Mouse (Mus musculus): ENCODE measurements around the gene Mpnd.

Gene Mpnd

GRCm38 (mm10) chr17:56017848-56018247 lies 12.3 kb downstream of the Mpnd start:
- in situ Hi-C loops (cut with MboI, MseI): loop anchor here (10.0 kb wide), 1 partner anchor 53 kb away; no protein-coding TSS in a partner anchor

- in situ Hi-C loops (cut with MboI, MseI): loop anchor here (10.0 kb wide), 1 partner anchor 54 kb away; no protein-coding TSS in a partner anchor
These were observed 13.0 kb downstream of the Mpnd start for GRCm38 (mm10) chr17:56018347-56019131.

GRCm38 (mm10) chr17:56020400-56021084 lies 15.0 kb downstream of the Mpnd start:
- in situ Hi-C loops (cut with MboI, MseI): no loop called here

DNA sequence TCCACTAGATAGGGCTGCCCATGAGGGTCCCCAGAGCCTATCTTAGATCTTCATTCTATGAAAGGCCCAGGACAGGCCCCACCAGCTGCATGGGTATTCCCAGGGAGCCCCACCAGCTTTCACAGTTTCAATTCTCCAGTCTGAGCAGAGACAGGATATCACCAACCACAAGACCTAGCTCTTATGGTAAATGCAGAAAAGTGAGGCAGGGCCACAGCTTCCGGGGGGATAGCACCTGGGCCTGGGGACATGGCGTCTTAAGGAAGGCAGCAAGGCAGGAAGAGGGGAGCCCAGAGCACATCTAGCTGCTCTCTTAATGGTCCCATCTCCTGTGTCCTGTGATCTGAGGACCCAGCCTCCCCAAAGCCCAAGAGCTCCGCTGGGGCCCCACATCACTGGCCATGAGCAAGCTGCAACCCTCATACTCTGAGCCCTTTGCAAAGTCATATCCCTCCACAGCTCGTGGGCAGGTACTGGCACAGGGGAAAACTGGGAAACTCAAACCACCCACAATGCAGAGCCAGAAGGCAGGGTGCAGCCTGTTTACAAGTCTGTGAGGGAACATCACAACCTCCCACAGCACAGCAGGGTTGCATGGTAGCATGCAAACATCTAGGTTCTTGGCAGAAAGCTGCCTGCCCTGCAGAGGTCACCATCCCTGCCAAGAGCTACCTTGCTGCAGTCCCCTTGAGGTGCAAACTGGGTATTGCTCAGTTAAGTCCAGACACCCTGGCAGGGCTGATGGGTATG lies 15.8 kb downstream of the Mpnd start:
- in situ Hi-C loops (cut with MboI, MseI): no loop called here

DNA sequence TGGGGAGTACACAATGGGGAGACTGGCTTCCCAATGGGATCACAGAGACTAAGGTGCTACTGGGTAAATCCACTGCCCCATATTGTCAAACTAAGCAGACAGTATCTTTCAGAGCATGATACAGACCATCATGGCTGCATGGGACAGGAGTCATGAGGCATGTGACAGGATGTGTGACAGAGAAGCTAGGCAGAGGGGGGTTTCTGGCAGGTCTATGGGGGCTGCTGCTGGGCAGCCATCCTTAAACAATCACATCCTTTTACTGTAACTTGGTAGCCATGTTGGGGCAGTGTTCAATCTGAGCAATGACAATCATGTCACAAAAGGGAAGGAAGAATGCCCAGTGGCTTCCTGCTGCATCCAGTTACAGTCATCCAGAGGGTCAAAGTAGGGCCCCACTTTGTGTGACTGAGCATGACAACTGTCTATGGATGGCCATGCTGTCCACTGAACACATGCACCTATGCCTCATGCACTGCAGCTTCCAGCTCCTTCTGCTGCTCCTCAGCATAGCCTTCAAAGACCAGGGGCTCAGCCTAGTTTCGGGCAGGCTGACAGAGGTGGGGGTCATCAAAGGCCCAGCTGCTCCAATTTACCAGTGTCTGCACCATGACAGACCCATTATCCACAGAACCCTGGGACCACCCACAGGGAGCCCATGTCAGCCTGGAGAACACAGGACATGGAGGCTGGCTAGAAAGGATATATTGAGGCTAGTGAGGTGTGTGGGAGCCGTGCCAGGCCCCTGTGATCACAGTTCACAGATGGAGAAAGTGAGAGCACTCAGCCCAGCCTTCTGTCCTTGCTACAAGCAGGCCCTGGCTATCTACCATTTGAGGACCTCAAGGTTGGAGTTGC lies 16.8 kb downstream of the Mpnd start:
- in situ Hi-C loops (cut with MboI, MseI): no loop called here

- in situ Hi-C loops (cut with MboI, MseI): no loop called here
These were observed 17.4 kb downstream of the Mpnd start for GRCm38 (mm10) chr17:56022989-56023290.

DNA sequence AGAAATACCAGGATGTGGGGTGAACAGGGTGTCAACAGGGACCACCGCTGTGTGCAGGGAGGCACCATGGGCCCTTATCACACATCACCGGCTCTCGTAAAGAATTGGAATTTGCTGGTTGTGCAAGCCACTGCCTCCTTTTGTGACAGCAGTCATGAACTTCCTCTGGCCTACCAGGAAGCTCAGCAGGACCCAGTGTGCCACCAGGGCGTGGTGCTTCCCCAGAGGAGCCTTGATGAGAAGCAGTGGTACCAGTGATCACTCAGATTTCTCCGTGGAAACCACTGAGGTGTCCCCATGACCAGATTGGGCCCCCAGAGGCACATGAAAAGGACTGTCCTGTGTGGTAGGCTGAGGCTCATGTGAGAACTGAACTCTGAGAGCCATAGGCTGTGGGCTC lies 17.9 kb downstream of the Mpnd start:
- in situ Hi-C loops (cut with MboI, MseI): no loop called here

DNA sequence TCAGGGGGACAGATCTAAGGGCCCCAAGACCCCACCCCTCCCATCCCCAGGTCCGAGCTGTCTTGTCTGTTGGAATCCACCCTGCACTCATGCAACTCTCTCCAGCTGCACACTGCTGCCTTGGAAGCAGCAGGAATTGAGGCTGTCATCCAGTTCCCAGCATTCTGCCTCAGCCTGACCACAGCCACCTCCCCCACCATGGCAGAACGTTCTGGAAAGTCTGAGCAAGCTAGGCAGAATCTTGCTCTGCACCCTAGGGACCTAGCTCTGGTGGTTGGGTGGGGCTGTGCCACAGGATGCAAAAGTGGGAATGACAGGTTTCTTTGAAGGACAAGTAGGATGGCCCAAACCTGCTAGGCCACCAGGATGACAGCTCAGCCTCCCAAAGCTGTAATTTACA lies 19.0 kb downstream of the Mpnd start:
- in situ Hi-C loops (cut with MboI, MseI): no loop called here

DNA sequence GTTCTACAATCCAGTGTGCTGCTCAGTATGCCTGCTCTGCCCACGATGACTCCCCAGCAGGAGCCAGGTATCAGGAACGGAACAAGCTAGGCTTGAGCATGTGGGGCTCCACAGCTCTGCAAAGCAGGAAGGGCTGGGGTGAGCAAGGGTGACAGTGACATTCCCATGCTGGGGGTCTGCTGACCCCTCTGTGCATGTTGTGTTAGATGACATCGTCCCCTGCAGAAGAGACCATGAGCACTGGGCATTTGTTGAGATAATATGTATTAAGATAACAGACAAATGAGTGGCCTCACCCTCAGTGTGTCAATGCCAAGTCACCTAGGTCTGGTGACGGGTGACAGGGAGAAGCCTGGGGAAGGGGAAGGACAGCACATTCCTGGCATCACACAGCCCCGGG lies 19.4 kb downstream of the Mpnd start:
- in situ Hi-C loops (cut with MboI, MseI): no loop called here

DNA sequence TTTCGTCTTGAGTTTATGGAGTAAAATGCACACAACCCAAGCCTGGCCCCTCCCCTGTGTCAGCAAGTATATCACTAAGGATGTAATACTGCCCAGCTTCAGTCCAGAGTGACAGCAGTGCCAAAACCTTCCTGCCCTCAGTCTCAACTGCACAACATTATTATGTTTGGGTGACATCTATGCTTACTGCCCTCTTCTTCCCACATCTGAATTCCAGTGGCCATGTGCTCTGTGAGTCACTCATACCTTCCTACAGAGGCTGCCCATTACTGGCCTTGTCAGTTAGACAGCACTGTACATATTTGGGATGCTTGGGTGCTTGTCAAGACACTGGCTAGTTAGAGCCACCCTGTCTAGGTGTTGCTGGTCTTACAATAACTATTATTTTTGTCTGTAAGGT lies 20.8 kb downstream of the Mpnd start:
- in situ Hi-C loops (cut with MboI, MseI): no loop called here

DNA sequence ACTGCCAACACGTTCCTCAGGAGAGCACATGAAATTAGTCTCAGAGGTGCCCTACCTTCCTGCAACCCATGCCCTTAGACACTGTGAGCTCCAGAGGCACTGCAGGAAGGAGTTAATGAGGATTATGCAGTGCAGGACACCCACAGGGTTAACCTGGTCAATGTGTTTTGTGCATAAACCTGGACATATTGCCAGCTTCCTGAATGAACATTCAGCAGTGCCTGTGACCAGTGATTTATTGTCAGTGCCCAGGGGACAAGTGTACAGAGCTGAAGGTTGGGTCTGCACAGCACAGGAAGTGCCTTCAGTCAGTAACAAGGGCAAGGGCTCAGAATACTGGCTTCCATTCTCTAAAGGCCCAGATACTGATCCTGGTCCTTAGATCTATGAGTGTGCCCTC lies 21.4 kb downstream of the Mpnd start:
- in situ Hi-C loops (cut with MboI, MseI): no loop called here

GRCm38 (mm10) chr17:56027801-56028441 lies 22.4 kb downstream of the Mpnd start:
- in situ Hi-C loops (cut with MboI, MseI): no loop called here

- in situ Hi-C loops (cut with MboI, MseI): no loop called here
These were observed 24.8 kb downstream of the Mpnd start for GRCm38 (mm10) chr17:56030238-56030870.

DNA sequence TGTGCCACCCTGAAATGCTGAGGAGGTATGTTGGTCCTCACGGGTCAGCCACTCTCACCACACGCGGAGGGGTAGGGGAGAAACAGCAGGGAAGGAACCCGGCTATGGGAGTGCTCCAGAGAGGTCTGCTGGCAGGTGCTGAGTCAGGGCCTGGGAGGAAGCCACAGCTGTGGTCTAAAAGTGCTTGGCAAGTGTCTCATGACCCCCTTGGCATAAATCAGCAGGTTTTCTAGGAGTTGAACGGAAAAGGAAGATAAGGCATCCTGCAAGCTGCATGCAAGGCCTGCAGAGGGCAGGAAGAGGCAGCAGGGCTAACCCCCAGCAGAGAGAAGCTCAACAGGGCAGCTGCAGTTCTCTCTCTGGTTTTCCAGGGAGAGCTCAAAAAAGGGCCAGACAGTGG lies 25.4 kb downstream of the Mpnd start:
- in situ Hi-C loops (cut with MboI, MseI): no loop called here

DNA sequence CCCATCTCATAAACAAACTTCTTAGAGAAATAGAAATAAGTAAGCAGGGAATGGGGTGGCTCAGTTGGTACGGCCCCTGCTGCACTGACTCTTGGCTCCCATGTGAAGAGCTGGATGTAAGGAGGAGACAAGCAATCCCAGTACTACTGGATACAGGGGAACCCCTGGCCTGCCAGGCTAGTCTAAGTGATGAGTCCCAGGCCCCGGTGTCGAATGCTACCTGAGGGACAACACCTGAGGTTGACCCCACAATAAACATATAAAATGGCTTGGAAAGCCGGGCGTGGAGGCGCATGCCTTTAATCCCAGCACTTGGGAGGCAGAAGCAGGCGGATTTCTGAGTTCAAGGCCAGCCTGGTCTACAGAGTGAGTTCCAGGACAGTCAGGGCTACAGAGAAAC lies 25.9 kb downstream of the Mpnd start:
- in situ Hi-C loops (cut with MboI, MseI): no loop called here

GRCm38 (mm10) chr17:56032127-56032733 lies 26.7 kb downstream of the Mpnd start:
- in situ Hi-C loops (cut with MboI, MseI): no loop called here

GRCm38 (mm10) chr17:56032831-56033230 lies 27.3 kb downstream of the Mpnd start:
- in situ Hi-C loops (cut with MboI, MseI): no loop called here

GRCm38 (mm10) chr17:56034040-56034725 lies 28.7 kb downstream of the Mpnd start:
- in situ Hi-C loops (cut with MboI, MseI): no loop called here

- in situ Hi-C loops (cut with MboI, MseI): no loop called here
These were observed 29.2 kb downstream of the Mpnd start for GRCm38 (mm10) chr17:56034726-56035100.

DNA sequence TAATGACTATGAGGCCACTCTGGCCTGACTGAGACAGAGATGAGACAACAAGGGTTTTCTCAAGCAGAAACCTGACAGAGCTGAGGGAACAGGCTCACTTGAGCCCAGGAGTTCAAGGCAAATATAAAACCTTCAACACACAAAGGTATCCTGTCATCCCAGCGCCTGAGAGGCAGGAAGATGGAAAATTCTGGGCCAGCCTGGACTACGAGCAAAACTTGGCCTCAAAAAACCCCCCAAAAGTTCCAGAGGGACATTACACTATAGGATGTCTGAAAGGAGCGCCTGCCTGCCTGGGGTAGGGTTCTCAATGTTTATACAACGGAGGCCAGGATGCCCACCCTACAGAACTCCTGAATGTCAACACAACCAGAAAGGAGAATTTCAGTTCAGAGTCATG lies 29.7 kb downstream of the Mpnd start:
- in situ Hi-C loops (cut with MboI, MseI): no loop called here

All from T-helper 1 cell (primary cell).